Mouse (Mus musculus): ENCODE data around the gene Zfp276. TPM values are rescaled to one million over a fixed set of nuclear protein-coding genes. Genes with fewer than 3 reads are reported as not detected.

The Zfp276 gene
- total RNA-seq, 4 experiments from 2014 or later, result 8.2 to 10.8 (median 9.2) TPM

- DNase-seq (ENCODE audit: low spot score), result no peak
These were observed 36.2 kb downstream of the Zfp276 start for GRCm38 (mm10) chr8:123290166-123290565.

DNA sequence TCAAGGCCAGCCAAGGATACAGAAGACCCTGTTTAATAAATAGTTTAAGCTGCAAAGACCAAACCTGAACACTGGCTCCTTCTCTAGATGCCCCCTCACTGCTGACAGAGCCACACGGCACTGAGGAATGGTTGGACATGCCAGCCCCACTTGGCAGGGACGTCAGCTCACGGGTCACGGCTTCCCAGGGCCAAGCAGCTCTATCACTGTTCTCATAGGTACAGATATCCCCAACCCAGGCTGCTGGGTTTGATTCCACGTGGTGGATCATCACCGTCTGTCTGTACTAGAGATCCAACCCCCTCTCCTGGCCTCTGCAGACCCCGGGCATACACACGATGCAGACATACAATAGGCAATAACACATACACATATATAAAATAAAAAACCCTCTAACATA lies 36.7 kb downstream of the Zfp276 start:
- DNase-seq (ENCODE audit: low spot score), result peak; percentile 20

DNA sequence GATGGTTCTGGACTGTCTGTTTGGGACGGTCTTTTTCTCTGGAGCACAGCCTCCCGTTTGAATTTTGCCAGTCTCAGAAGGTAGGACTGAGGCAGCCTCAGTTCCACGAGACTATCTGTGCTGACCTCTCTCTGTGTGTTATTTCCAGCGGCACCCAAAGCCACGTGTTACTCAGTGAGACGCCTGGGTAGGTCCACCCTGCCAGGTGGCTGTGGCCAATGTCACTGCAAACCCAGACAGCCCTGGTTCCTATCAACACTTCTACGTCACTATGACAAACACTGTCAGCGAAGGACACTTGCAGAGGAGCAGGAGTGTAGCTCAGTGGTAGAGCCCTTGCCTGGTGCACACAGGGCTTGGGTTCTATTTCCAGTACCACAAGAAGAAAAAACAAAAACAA lies 37.7 kb downstream of the Zfp276 start:
- DNase-seq (ENCODE audit: low spot score), result peak; percentile 65

DNA sequence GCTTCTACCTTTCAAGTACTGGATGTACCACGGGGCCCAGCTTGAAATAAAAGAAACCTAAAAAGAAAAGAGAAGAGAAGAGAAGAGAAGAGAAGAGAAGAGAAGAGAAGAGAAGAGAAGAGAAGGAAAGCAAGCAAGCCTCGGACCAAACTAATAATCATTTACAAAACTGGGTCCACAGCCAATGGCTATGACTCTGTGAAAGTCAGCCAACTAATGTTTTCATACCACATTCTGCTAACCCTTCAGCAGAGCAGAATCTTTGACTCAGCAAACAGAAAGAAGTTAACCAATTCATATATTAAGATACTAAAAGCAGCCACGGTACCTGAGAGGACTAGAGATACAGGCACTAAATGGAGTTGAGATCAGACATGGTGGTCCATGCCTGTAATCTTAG lies 38.3 kb downstream of the Zfp276 start:
- no peak for DNase-seq (ENCODE audit: low spot score)

GRCm38 (mm10) chr8:123292785-123293184 lies 38.8 kb downstream of the Zfp276 start:
- DNase-seq (ENCODE audit: low spot score), result no peak

- DNase-seq (ENCODE audit: low spot score), result no peak
These were observed 44.3 kb downstream of the Zfp276 start for GRCm38 (mm10) chr8:123298301-123298700.

GRCm38 (mm10) chr8:123308738-123309137 lies 54.7 kb downstream of the Zfp276 start:
- DNase-seq (ENCODE audit: low spot score), result no peak

DNA sequence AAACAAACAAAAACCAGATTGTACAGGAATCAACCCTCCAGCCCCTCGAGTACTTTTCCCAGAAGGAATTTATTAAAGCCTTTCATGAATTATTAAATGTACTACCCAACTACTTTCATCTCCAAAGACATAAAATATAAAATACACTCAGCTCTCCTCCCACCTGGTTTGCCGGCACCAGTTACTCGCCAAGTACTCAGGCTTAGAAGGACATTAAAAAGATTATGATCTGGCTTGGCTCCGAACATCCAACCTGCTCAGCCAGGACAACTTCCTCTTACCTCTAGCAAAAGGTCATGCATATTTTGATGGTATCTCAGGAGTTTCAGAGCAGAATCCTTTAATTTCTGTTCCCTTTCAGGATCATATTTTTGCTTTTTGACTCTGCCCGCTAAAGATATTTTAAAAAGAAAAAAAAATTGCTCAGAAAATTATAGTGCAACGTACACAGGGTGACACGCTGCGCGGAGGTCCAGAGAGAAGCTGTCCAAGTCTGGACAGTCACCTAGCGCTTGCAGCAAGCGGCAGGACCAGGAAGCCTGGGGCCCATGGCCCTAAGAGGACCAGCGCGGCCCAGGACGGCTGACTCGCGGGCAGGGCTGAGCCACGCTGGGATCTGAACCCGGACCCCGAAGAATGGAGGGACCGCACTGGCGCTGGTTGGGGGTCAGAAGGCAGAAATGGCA lies 63.9 kb downstream of the Zfp276 start:
- no peak for DNase-seq (ENCODE audit: low spot score)

DNA sequence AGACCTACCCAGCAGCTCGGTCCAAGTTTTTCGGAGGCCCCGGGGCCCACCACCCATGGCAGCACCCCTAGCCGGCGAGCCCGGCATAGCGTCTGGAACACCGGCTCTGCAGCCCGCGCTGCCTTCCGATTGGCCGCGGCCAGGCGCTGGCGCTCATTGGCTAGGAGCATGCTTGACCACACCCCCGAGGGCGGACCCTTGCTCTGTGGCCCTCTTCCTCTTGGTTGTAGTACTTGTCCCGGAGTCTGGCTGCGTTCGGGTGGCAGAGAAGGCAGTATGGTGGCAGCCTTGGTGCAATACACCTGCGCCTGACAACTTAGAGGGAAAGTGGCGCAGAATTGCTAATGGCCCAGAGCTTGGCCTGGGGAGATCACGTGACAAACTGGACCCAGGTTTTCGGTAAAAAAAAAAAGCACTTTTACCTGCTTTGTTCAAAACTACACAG lies 64.5 kb downstream of the Zfp276 start, which contains the start of gene Fanca:
TSS of gene Fanca (minus strand) at position 110 of the 445 bp plus-strand sequence.
- peak; percentile 91 for DNase-seq (ENCODE audit: low spot score)

Other genes with a start within 250 kb of the Zfp276 start
- 10 to 100 TPM; 71.5 to 75.9 (median 75.2) TPM for gene Ankrd11, start 211.9 kb upstream of the Zfp276 start, total RNA-seq (2022)
- 10 to 100 TPM; 86.9 to 99.5 (median 95.3) TPM for gene Spg7, start 191.3 kb upstream of the Zfp276 start, total RNA-seq (2022)
- gene Rpl13, start 151.8 kb upstream of the Zfp276 start, total RNA-seq (2022), result 100 to 1,000 TPM; 402 to 462 (median 427) TPM
- gene Cpne7, start 136.8 kb upstream of the Zfp276 start, total RNA-seq (2022), result 1 to 10 TPM in 2 of 4 experiments, under 1 TPM in 2; 0.52 to 1.7 (median 0.89) TPM
- gene Sult5a1, start 95.9 kb upstream of the Zfp276 start, total RNA-seq (2022), result under 1 TPM; 0.34 to 0.87 (median 0.60) TPM
- 10 to 100 TPM; 22.6 to 45.5 (median 37.4) TPM for gene Dpep1, start 68.0 kb upstream of the Zfp276 start, total RNA-seq (2022)
- gene Chmp1a, start 41.4 kb upstream of the Zfp276 start, total RNA-seq (2022), result 10 to 100 TPM; 61.3 to 68.0 (median 65.5) TPM
- gene Spata33, start 41.4 kb upstream of the Zfp276 start, total RNA-seq (2022), result 10 to 100 TPM; 22.0 to 36.7 (median 27.5) TPM
- gene Cdk10, start 29.4 kb upstream of the Zfp276 start, total RNA-seq (2022), result 10 to 100 TPM; 15.0 to 25.2 (median 20.2) TPM
- gene Spata2l, start 18.0 kb upstream of the Zfp276 start, total RNA-seq (2022), result 1 to 10 TPM; 4.4 to 7.0 (median 6.0) TPM
- 10 to 100 TPM; 25.5 to 35.0 (median 27.5) TPM for gene Vps9d1, start 153 bp downstream of the Zfp276 start, total RNA-seq (2022)
- 1 to 10 TPM; 5.3 to 7.8 (median 6.3) TPM for gene Fanca, start 64.4 kb downstream of the Zfp276 start, total RNA-seq (2022)
- under 1 TPM in 2 of 4 experiments, not detected in 2; 0.16 to 0.22 TPM for gene Spire2, start 78.5 kb downstream of the Zfp276 start, total RNA-seq (2022)
- gene Tcf25, start 119.6 kb downstream of the Zfp276 start, total RNA-seq (2022), result 100 to 1,000 TPM; 135 to 187 (median 158) TPM
- not detected for gene Mc1r, start 152.9 kb downstream of the Zfp276 start, total RNA-seq (2022)
- under 1 TPM; 0.22 to 0.75 (median 0.35) TPM for gene Tubb3, start 157.2 kb downstream of the Zfp276 start, total RNA-seq (2022)
- 10 to 100 TPM; 64.0 to 74.9 (median 68.1) TPM for gene Def8, start 169.3 kb downstream of the Zfp276 start, total RNA-seq (2022)
- gene Afg3l1, start 223.7 kb downstream of the Zfp276 start, total RNA-seq (2022), result 10 to 100 TPM; 59.2 to 78.1 (median 73.3) TPM

Measured in heart, adult 8-10 months (tissue).